In genomic region chr7:3134654-3135053, GRCm38 (mm10) we compare ENCODE assay signal across 19 mouse cellular contexts. TPM values are rescaled to one million over a fixed set of nuclear protein-coding genes. Genes with fewer than 3 reads are reported as not detected.
"Had no signal": no experiment of that assay in that cellular context is flagged by ENCODE, and none has a peak within 500 bp of the region (broad histone marks: within the 10 kb centered on the region; RNA-seq: fewer than 3 reads in every experiment).

No protein-coding gene starts in this region.

- H3K27ac ChIP-seq: layer of hippocampus, adult 2 months; limb, embryonic 12.5 days; liver, embryonic 13.5 days; midbrain, embryonic 13.5 days; neural tube, embryonic 15.5 days; stomach, postnatal 0 days had no signal

- H3K4me1 ChIP-seq: limb, embryonic 12.5 days; liver, embryonic 13.5 days; midbrain, embryonic 13.5 days; neural tube, embryonic 15.5 days had no signal

- H3K36me3 ChIP-seq: limb, embryonic 12.5 days; liver, embryonic 13.5 days; midbrain, embryonic 13.5 days; neural tube, embryonic 15.5 days had no signal

- H3K27me3 ChIP-seq: limb, embryonic 12.5 days; liver, embryonic 13.5 days; midbrain, embryonic 13.5 days; neural tube, embryonic 15.5 days had no signal

- H3K4me3 ChIP-seq: layer of hippocampus, adult 2 months; limb, embryonic 12.5 days; liver, embryonic 13.5 days; midbrain, embryonic 13.5 days; neural tube, embryonic 15.5 days had no signal

- DNase-seq: kidney, postnatal 10 days; kidney, postnatal 4 days; liver; liver, embryonic 13.5 days; lung, postnatal 10 days; right cerebral cortex, adult 18-20 months; right cerebral cortex, postnatal 25 days; thymus, postnatal 14 days had no signal

RNA-seq across cellular contexts. Expression of gene AU018091, which starts 34.3 kb away (rescaled TPM):
- total RNA-seq: layer of hippocampus, adult 2 months; layer of hippocampus, postnatal 10 days; left cerebral cortex, postnatal 36 days; megakaryocyte-erythroid progenitor cell, adult 5-6 weeks; midbrain, postnatal 0 days had no signal
- polyA plus RNA-seq: liver, embryonic 13.5 days; midbrain, embryonic 13.5 days; midbrain, postnatal 0 days; neural tube, embryonic 11.5 days; neural tube, embryonic 15.5 days; small intestine, adult 2 months had no signal
